Mouse (Mus musculus): ENCODE data around the gene Galnt6.

GRCm38 (mm10) chr15:100699386-100699785 lies 29.8 kb downstream of the Galnt6 start:
- TF ChIP-seq CTCF (IDR thresholded peaks at IDR 0.05) = no peak
- TF ChIP-seq EP300 (IDR thresholded peaks at IDR 0.05) = no peak
